ENCODE assay signal across 8 mouse cellular contexts in genomic region chr15:8444890-8445597, GRCm38 (mm10). TPM values are rescaled to one million over a fixed set of nuclear protein-coding genes. Genes with fewer than 3 reads are reported as not detected.
DNase-seq lines count a peak whose midpoint lies in the region; ATAC-seq and TF ChIP-seq lines count a peak whose summit lies in the region.

No protein-coding gene starts in this region.

- DNase-seq in heart, adult 9 months (ENCODE audit: low spot score in 2 of 2), result peak; percentile 72 to 75
- DNase-seq in liver, adult 2 months (ENCODE audit: extremely low read depth, low read depth, low spot score), result peak; percentile 81
- peak; percentile 82 to 85 for DNase-seq in spleen, postnatal 36 days (ENCODE audit: low spot score in 2 of 2)

- peak overlapping the region; percentile 67 for H3K9ac ChIP-seq in embryonic facial prominence, embryonic 15.5 days
- peak overlapping the region; percentile 95 for H3K9ac ChIP-seq in kidney, embryonic 14.5 days (ENCODE audit: low read depth, low read length)
- peak overlapping the region; percentile 96 for H3K9ac ChIP-seq in liver, adult 2 months (ENCODE audit: low read depth, low read length)

- ATAC-seq in embryonic facial prominence, embryonic 15.5 days (ENCODE audit: insufficient number of reproducible peaks, low FRiP score, low TSS enrichment, low read depth), result peak; percentile 60
- peak; percentile 69 for ATAC-seq in kidney, embryonic 14.5 days (ENCODE audit: low FRiP score, low TSS enrichment)
- ATAC-seq in monocyte, adult 5-6 weeks (replicated peaks; ENCODE audit: insufficient number of reproducible peaks, low FRiP score, low TSS enrichment, poor library complexity, severe bottlenecking), result peak; percentile 60

- peak overlapping the region; percentile 88 for H3ac ChIP-seq in C2C12 (ENCODE audit: control insufficient read depth, insufficient read length, low read depth)

- WGBS in embryonic facial prominence, embryonic 15.5 days, result under 1% methylated on average over 57 of the region's 57 CpGs
- under 1% methylated on average over 55 of the region's 57 CpGs for WGBS in kidney, embryonic 14.5 days
- WGBS in liver, adult 2 months, result under 1% methylated on average over 57 of the region's 57 CpGs

- H3K9me3 ChIP-seq in embryonic facial prominence, embryonic 15.5 days (replicated peaks), result no peaks in the 10 kb centered on the region
- no peaks in the 10 kb centered on the region for H3K9me3 ChIP-seq in kidney, embryonic 14.5 days (ENCODE audit: control insufficient read depth, low read length)

- peak overlapping the region; percentile 86 for H3K4me2 ChIP-seq in embryonic facial prominence, embryonic 15.5 days (replicated peaks)
- peak overlapping the region; percentile 96 for H3K4me2 ChIP-seq in kidney, embryonic 14.5 days (replicated peaks; ENCODE audit: low read depth, low read length)

- TF ChIP-seq POLR2A in bone marrow macrophage, adult 2 months (IDR thresholded peaks at IDR 0.05; ENCODE audit: borderline replicate concordance, low read depth, low read length), result no peak
- 0 out of 2 replicates have a peak, but pooled peaks have one; percentile 6 for TF ChIP-seq POLR2A in liver, adult 2 months (IDR thresholded peaks at IDR 0.05; ENCODE audit: extremely low read depth, insufficient read depth, low read length)

- no peaks in the 10 kb centered on the region for H3K27me3 ChIP-seq in C2C12 (ENCODE audit: control insufficient read depth, insufficient read depth, insufficient read length)
- no peaks in the 10 kb centered on the region for H3K27me3 ChIP-seq in embryonic facial prominence, embryonic 15.5 days
- H3K27me3 ChIP-seq in kidney, embryonic 14.5 days (ENCODE audit: control insufficient read depth, insufficient read depth, low read length), result no peaks in the 10 kb centered on the region
- no peaks in the 10 kb centered on the region for H3K27me3 ChIP-seq in liver, adult 2 months (ENCODE audit: control insufficient read depth, insufficient read depth, low read length)

- peaks cover 64% of the 10 kb centered on the region for H3K79me3 ChIP-seq in C2C12 (ENCODE audit: low read depth)

- H3K4me1 ChIP-seq in bone marrow macrophage, adult 2 months (ENCODE audit: control insufficient read depth, insufficient read depth, low read length), result peaks cover 6% of the 10 kb centered on the region
- peaks cover 17% of the 10 kb centered on the region for H3K4me1 ChIP-seq in embryonic facial prominence, embryonic 15.5 days
- H3K4me1 ChIP-seq in kidney, embryonic 14.5 days (ENCODE audit: control insufficient read depth, insufficient read depth, low read length), result peaks cover 7% of the 10 kb centered on the region; the same call in 1 of the 2 replicates
- H3K4me1 ChIP-seq in liver, adult 2 months (ENCODE audit: control insufficient read depth, insufficient read depth, low read length), result peaks cover 8% of the 10 kb centered on the region; the same call in 1 of the 2 replicates

- peaks cover 97% of the 10 kb centered on the region for H3K79me2 ChIP-seq in C2C12 (ENCODE audit: control insufficient read depth, insufficient read depth)
- peaks cover 7% of the 10 kb centered on the region; the same call in 1 of the 2 replicates for H3K79me2 ChIP-seq in liver, adult 2 months (ENCODE audit: control insufficient read depth, insufficient read depth, low read length)

- peak overlapping the region; percentile 94 for H3K4me3 ChIP-seq in C2C12 (ENCODE audit: insufficient read depth, poor library complexity, severe bottlenecking)
- peak overlapping the region; percentile 85 for H3K4me3 ChIP-seq in bone marrow macrophage, adult 2 months (ENCODE audit: insufficient read depth, low read length)
- peak overlapping the region; percentile 94 for H3K4me3 ChIP-seq in embryonic facial prominence, embryonic 15.5 days (replicated peaks)
- H3K4me3 ChIP-seq in kidney, embryonic 14.5 days (ENCODE audit: low read length), result peak overlapping the region; percentile 71
- H3K4me3 ChIP-seq in liver, adult 2 months (ENCODE audit: insufficient read depth, low read depth, low read length), result peak overlapping the region; percentile 65

- no peaks in the 10 kb centered on the region for H3K36me3 ChIP-seq in C2C12 (ENCODE audit: control insufficient read depth, insufficient read depth)
- H3K36me3 ChIP-seq in embryonic facial prominence, embryonic 15.5 days, result no peaks in the 10 kb centered on the region
- no peaks in the 10 kb centered on the region for H3K36me3 ChIP-seq in kidney, embryonic 14.5 days (ENCODE audit: control insufficient read depth, insufficient read depth, low read length)
- no peaks in the 10 kb centered on the region for H3K36me3 ChIP-seq in liver, adult 2 months (ENCODE audit: control insufficient read depth, insufficient read depth, low read length)

- peak; percentile 85 for TF ChIP-seq CTCF in C2C12 (IDR thresholded peaks at IDR 0.05; ENCODE audit: control insufficient read depth, insufficient read depth, insufficient read length)
- TF ChIP-seq CTCF in bone marrow macrophage, adult 2 months (IDR thresholded peaks at IDR 0.05; ENCODE audit: low read depth, low read length), result peak; percentile 54; the same call in 1 of the 2 replicates
- peak; percentile 84 for TF ChIP-seq CTCF in liver, adult 2 months (IDR thresholded peaks at IDR 0.05; ENCODE audit: low read depth, low read length)

- H3K27ac ChIP-seq in bone marrow macrophage, adult 2 months (ENCODE audit: insufficient read depth, low read depth, low read length), result peak overlapping the region; percentile 79
- H3K27ac ChIP-seq in embryonic facial prominence, embryonic 15.5 days (replicated peaks), result peak overlapping the region; percentile 99
- peak overlapping the region; percentile 98 for H3K27ac ChIP-seq in kidney, embryonic 14.5 days (ENCODE audit: low read depth, low read length)
- H3K27ac ChIP-seq in liver, adult 2 months (replicated peaks; ENCODE audit: insufficient read depth, low read depth, low read length), result peak overlapping the region; percentile 68

TF ChIP-seq in C2C12, 6 proteins besides CTCF, POLR2A, EP300 and RAD21:
- no peak for TF ChIP-seq MAX (IDR thresholded peaks at IDR 0.05)
- TF ChIP-seq MYOG (IDR thresholded peaks at IDR 0.05; ENCODE audit: control insufficient read depth, extremely low read depth, insufficient read length), result no peak
- no peak for TF ChIP-seq FOSL1 (IDR thresholded peaks at IDR 0.05; ENCODE audit: insufficient read depth, low read length, poor library complexity, severe bottlenecking)
- no peak for TF ChIP-seq MYOD1 (IDR thresholded peaks at IDR 0.05; ENCODE audit: control insufficient read depth, insufficient read length, low read depth)
- TF ChIP-seq USF1 (IDR thresholded peaks at IDR 0.05; ENCODE audit: low read depth), result no peak
- TF ChIP-seq CEBPB (IDR thresholded peaks at IDR 0.05; ENCODE audit: low read depth), result no peak

RNA-seq across cellular contexts. Expression of gene Nipbl, which starts 0.8 kb away (rescaled TPM):
- polyA plus RNA-seq in C2C12 (2012; fragmentation: generic; extraction: Trizol), result 6.0 TPM
- 38.6 and 43.3 TPM in 2 replicates for polyA plus RNA-seq in bone marrow macrophage, adult 2 months (2012; ENCODE audit: insufficient read depth, insufficient read length, missing spikeins)
- polyA plus RNA-seq in embryonic facial prominence, embryonic 15.5 days (2015; fragmentation: Nextera tagmentation; extraction: Ambion mirVana), result 19.7 and 20.0 TPM in 2 replicates
- 21.4 and 27.4 TPM in 2 replicates for polyA plus RNA-seq in kidney, embryonic 14.5 days (2014; fragmentation: Nextera tagmentation; extraction: Ambion mirVana)
- total RNA-seq in liver, adult 2 months (2014; rRNA removed), result 16.7 and 17.5 TPM in 2 replicates
- 1.8 and 1.9 TPM in 2 replicates for polyA plus RNA-seq in liver, adult 2 months (2012; rRNA removed)
- total RNA-seq in monocyte, adult 5-6 weeks (2017), result 61.4 to 103 TPM (median 61.8 TPM) in 3 replicates

Comparison
In these comparisons a context has a peak if more than half of its experiments do, and no peak if none do; other contexts are left out.
1. Peak in every context shown above with its lines: DNase-seq, ATAC-seq, H3K4me3 ChIP-seq and H3K27ac ChIP-seq.